ENCODE assay signal across 9 mouse cellular contexts in genomic region chr11:106013556-106014225, GRCm38 (mm10). TPM values are rescaled to one million over a fixed set of nuclear protein-coding genes. Genes with fewer than 3 reads are reported as not detected.
DNase-seq lines count a peak whose midpoint lies in the region; ATAC-seq lines count a peak whose summit lies in the region.
"Had no signal": no experiment of that assay in that cellular context is flagged by ENCODE, and none has a peak within 500 bp of the region (broad histone marks: within the 10 kb centered on the region; RNA-seq: fewer than 3 reads in every experiment).

No protein-coding gene starts in this region.

- H3K27ac ChIP-seq in midbrain, embryonic 16.5 days (ENCODE audit: low read length), result no peak overlapping the region
- no peak overlapping the region for H3K27ac ChIP-seq in midbrain, embryonic 13.5 days

- DNase-seq in gastrocnemius, postnatal 10 days, result peak; percentile 64
- DNase-seq in gastrocnemius, adult 18-20 months (ENCODE audit: low spot score), result no peak
- DNase-seq in heart, postnatal 10 days, result peak; percentile 61 to 72
- DNase-seq in retina, adult 2 months (ENCODE audit: low read depth, low spot score), result peak; percentile 64
- DNase-seq in ovary, adult 18-20 months (ENCODE audit: low spot score), result no peak
- DNase-seq in natural killer cell, adult 2 months (ENCODE audit: low spot score in 2 of 2), result no peak

- no peak overlapping the region for H3K4me2 ChIP-seq in midbrain, embryonic 16.5 days (ENCODE audit: low read length)
- no peak overlapping the region for H3K4me2 ChIP-seq in midbrain, embryonic 13.5 days (replicated peaks)

- peaks cover 5% of the 10 kb centered on the region for H3K4me1 ChIP-seq in midbrain, embryonic 16.5 days (ENCODE audit: control insufficient read depth, insufficient read depth, low read length)
- H3K4me1 ChIP-seq in midbrain, embryonic 13.5 days (replicated peaks), result peaks cover 23% of the 10 kb centered on the region

- no peak overlapping the region for H3K4me3 ChIP-seq in midbrain, embryonic 16.5 days (ENCODE audit: low read depth, low read length)
- no peak overlapping the region for H3K4me3 ChIP-seq in midbrain, embryonic 13.5 days (replicated peaks)

- peaks cover under 1% of the 10 kb centered on the region; the same call in 1 of the 2 replicates for H3K27me3 ChIP-seq in midbrain, embryonic 16.5 days (ENCODE audit: control insufficient read depth, insufficient read depth, low read depth, low read length)
- peaks cover 11% of the 10 kb centered on the region for H3K27me3 ChIP-seq in midbrain, embryonic 13.5 days

- WGBS in midbrain, embryonic 16.5 days, result 63% methylated on average over 11 of the region's 11 CpGs
- 73% methylated on average over 11 of the region's 11 CpGs for WGBS in midbrain, embryonic 13.5 days

- intact Hi-C loops in heart, postnatal 10 days (cut with DNase I), result no loop called here

- H3K9ac ChIP-seq in midbrain, embryonic 16.5 days (ENCODE audit: low read depth, low read length), result no peak overlapping the region
- no peak overlapping the region for H3K9ac ChIP-seq in midbrain, embryonic 13.5 days (replicated peaks)

- peak; percentile 64; the same call in 1 of the 2 replicates for ATAC-seq in midbrain, embryonic 16.5 days
- no peak for ATAC-seq in midbrain, embryonic 13.5 days

- H3K9me3 ChIP-seq in midbrain, embryonic 16.5 days (replicated peaks; ENCODE audit: control insufficient read depth, low read length, poor library complexity, severe bottlenecking), result no peaks in the 10 kb centered on the region
- H3K9me3 ChIP-seq in midbrain, embryonic 13.5 days, result no peaks in the 10 kb centered on the region

- no peaks in the 10 kb centered on the region for H3K36me3 ChIP-seq in midbrain, embryonic 16.5 days (ENCODE audit: control insufficient read depth, insufficient read depth, low read length)
- H3K36me3 ChIP-seq in midbrain, embryonic 13.5 days, result no peaks in the 10 kb centered on the region

RNA-seq across cellular contexts. Expression of gene Kcnh6, which starts 5.8 kb away (rescaled TPM):
- not detected for total RNA-seq in gastrocnemius, postnatal 10 days (2021)
- not detected for total RNA-seq in gastrocnemius, adult 18-20 months (2021)
- 1.8 and 2.2 TPM in 2 replicates for polyA plus RNA-seq in midbrain, embryonic 16.5 days (2015; fragmentation: Nextera tagmentation; extraction: Ambion mirVana)
- polyA plus RNA-seq in midbrain, embryonic 13.5 days (2015; fragmentation: Nextera tagmentation; extraction: Ambion mirVana), result 0.75 and 0.90 TPM in 2 replicates
- under 1 TPM in 1 of 2 experiments, not detected in 1; 0.31 TPM for total RNA-seq in heart, postnatal 10 days (2021)

RNA-seq across cellular contexts. Expression of gene Ace3, which starts 19.2 kb away (rescaled TPM):
- not detected for total RNA-seq in gastrocnemius, postnatal 10 days (2021)
- total RNA-seq in gastrocnemius, adult 18-20 months (2021), result not detected
- 0.09 TPM in 1 of 2 replicates, not detected in the other for polyA plus RNA-seq in midbrain, embryonic 16.5 days (2015; fragmentation: Nextera tagmentation; extraction: Ambion mirVana)
- polyA plus RNA-seq in midbrain, embryonic 13.5 days (2015; fragmentation: Nextera tagmentation; extraction: Ambion mirVana), result not detected in 2 replicates
- total RNA-seq in heart, postnatal 10 days (2021), result not detected
- total RNA-seq: ES-E14 had no signal

RNA-seq across cellular contexts. Expression of gene Dcaf7, which starts 23.0 kb away (rescaled TPM):
- 10 to 100 TPM; 39.2 to 40.9 TPM for total RNA-seq in gastrocnemius, postnatal 10 days (2021)
- total RNA-seq in gastrocnemius, adult 18-20 months (2021), result 10 to 100 TPM; 24.8 to 25.9 TPM
- polyA plus RNA-seq in midbrain, embryonic 16.5 days (2015; fragmentation: Nextera tagmentation; extraction: Ambion mirVana), result 174 and 187 TPM in 2 replicates
- polyA plus RNA-seq in midbrain, embryonic 13.5 days (2015; fragmentation: Nextera tagmentation; extraction: Ambion mirVana), result 118 and 119 TPM in 2 replicates
- total RNA-seq in heart, postnatal 10 days (2021), result 10 to 100 TPM; 54.6 to 57.6 TPM

RNA-seq across cellular contexts. Expression of gene Ace, which starts 45.9 kb away (rescaled TPM):
- total RNA-seq in gastrocnemius, postnatal 10 days (2021), result 10 to 100 TPM; 40.0 to 40.5 TPM
- total RNA-seq in gastrocnemius, adult 18-20 months (2021), result 10 to 100 TPM; 19.5 to 19.7 TPM
- 7.0 and 8.2 TPM in 2 replicates for polyA plus RNA-seq in midbrain, embryonic 16.5 days (2015; fragmentation: Nextera tagmentation; extraction: Ambion mirVana)
- 1.5 and 1.8 TPM in 2 replicates for polyA plus RNA-seq in midbrain, embryonic 13.5 days (2015; fragmentation: Nextera tagmentation; extraction: Ambion mirVana)
- 10 to 100 TPM; 20.4 to 29.1 TPM for total RNA-seq in heart, postnatal 10 days (2021)

RNA-seq across cellular contexts. Expression of gene Taco1, which starts 52.2 kb away (rescaled TPM):
- 10 to 100 TPM; 25.3 to 31.4 TPM for total RNA-seq in gastrocnemius, postnatal 10 days (2021)
- 10 to 100 TPM; 39.7 to 44.4 TPM for total RNA-seq in gastrocnemius, adult 18-20 months (2021)
- polyA plus RNA-seq in midbrain, embryonic 16.5 days (2015; fragmentation: Nextera tagmentation; extraction: Ambion mirVana), result 7.6 and 8.0 TPM in 2 replicates
- 8.3 and 9.6 TPM in 2 replicates for polyA plus RNA-seq in midbrain, embryonic 13.5 days (2015; fragmentation: Nextera tagmentation; extraction: Ambion mirVana)
- total RNA-seq in heart, postnatal 10 days (2021), result 10 to 100 TPM; 49.4 to 50.1 TPM

Comparison
In these comparisons a context has a peak if more than half of its experiments do, and no peak if none do; other contexts are left out.
1. DNase-seq: peak in gastrocnemius, postnatal 10 days (single experiment), heart, postnatal 10 days (2 of 2) and retina, adult 2 months (single experiment); none in gastrocnemius, adult 18-20 months (single experiment), ovary, adult 18-20 months (single experiment) and natural killer cell, adult 2 months (0 of 2).